Mouse (Mus musculus): ENCODE data around the gene Pdzd2. TPM values are rescaled to one million over a fixed set of nuclear protein-coding genes. Genes with fewer than 3 reads are reported as not detected.

Gene Pdzd2
- polyA plus RNA-seq, 1 experiment from 2014 or later, result 22.1 TPM

DNA sequence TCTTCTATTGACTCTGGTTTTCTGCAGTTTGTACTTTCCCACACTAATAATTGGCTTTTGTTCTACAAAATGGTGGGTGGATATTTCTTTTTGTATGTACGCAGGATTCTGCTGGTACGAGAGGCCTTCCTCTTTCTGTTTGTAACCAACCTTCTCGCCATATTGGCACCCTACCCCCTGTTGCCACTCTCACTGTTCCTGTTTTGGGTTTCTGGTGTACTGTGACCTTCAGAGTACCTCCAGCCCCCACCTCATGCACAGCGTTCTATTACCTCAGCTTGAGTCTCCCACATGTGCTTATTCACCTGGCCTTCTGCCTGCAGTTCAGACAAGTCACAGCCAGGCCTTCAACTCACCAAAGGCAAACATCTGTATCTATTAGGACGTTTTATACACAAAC is 389.9 kb downstream of the Pdzd2 start:
- Histone ChIP-seq H3K36me3 (ENCODE audit: control insufficient read depth, insufficient read depth, low read length) (peaks cover 2% of the 10 kb centered on the region; the same call in 1 of the 2 replicates), H3K9ac (ENCODE audit: low read length) (no peak overlapping the region), H3K9me3 (ENCODE audit: control insufficient read depth, low read length) (no peaks in the 10 kb centered on the region), H3K27me3 (ENCODE audit: control insufficient read depth, insufficient read depth, low read length) (no peaks in the 10 kb centered on the region), H3K4me3 (ENCODE audit: low read depth, low read length) (no peak overlapping the region), H3K4me1 (ENCODE audit: control insufficient read depth, insufficient read depth, low read length) (no peaks in the 10 kb centered on the region), H3K4me2 (ENCODE audit: low read depth, severe bottlenecking) (no peak overlapping the region), H3K27ac (replicated peaks; ENCODE audit: low read depth, low read length) (no peak overlapping the region)
- no peak for DNase-seq (ENCODE audit: low spot score)
- WGBS, result 88% methylated on average over 5 of the region's 5 CpGs
- no peak for ATAC-seq (ENCODE audit: insufficient number of reproducible peaks, low FRiP score, low TSS enrichment, low read depth)

- H3K4me2 ChIP-seq (ENCODE audit: low read depth, severe bottlenecking), result no peak overlapping the region
- no peaks in the 10 kb centered on the region for H3K27me3 ChIP-seq (ENCODE audit: control insufficient read depth, insufficient read depth, low read length)
- H3K4me3 ChIP-seq (ENCODE audit: low read depth, low read length), result no peak overlapping the region
- 85% methylated on average over 3 of the region's 3 CpGs for WGBS
- H3K27ac ChIP-seq (replicated peaks; ENCODE audit: low read depth, low read length), result no peak overlapping the region
- DNase-seq (ENCODE audit: low spot score), result no peak
- H3K36me3 ChIP-seq (ENCODE audit: control insufficient read depth, insufficient read depth, low read length), result peaks cover 2% of the 10 kb centered on the region; the same call in 1 of the 2 replicates
- H3K9ac ChIP-seq (ENCODE audit: low read length), result no peak overlapping the region
- no peak for ATAC-seq (ENCODE audit: insufficient number of reproducible peaks, low FRiP score, low TSS enrichment, low read depth)
- no peaks in the 10 kb centered on the region for H3K4me1 ChIP-seq (ENCODE audit: control insufficient read depth, insufficient read depth, low read length)
- H3K9me3 ChIP-seq (ENCODE audit: control insufficient read depth, low read length), result no peaks in the 10 kb centered on the region
These were observed 390.8 kb downstream of the Pdzd2 start for GRCm38 (mm10) chr15:12348950-12349349.

GRCm38 (mm10) chr15:12346916-12347315 is 392.8 kb downstream of the Pdzd2 start:
- Histone ChIP-seq H3K4me3 (ENCODE audit: low read depth, low read length) (no peak overlapping the region), H3K4me1 (ENCODE audit: control insufficient read depth, insufficient read depth, low read length) (no peaks in the 10 kb centered on the region), H3K36me3 (ENCODE audit: control insufficient read depth, insufficient read depth, low read length) (peaks cover 3% of the 10 kb centered on the region; the same call in 1 of the 2 replicates), H3K9me3 (ENCODE audit: control insufficient read depth, low read length) (no peaks in the 10 kb centered on the region), H3K4me2 (ENCODE audit: low read depth, severe bottlenecking) (no peak overlapping the region), H3K27me3 (ENCODE audit: control insufficient read depth, insufficient read depth, low read length) (no peaks in the 10 kb centered on the region), H3K9ac (ENCODE audit: low read length) (no peak overlapping the region), H3K27ac (replicated peaks; ENCODE audit: low read depth, low read length) (no peak overlapping the region)
- ATAC-seq (ENCODE audit: insufficient number of reproducible peaks, low FRiP score, low TSS enrichment, low read depth), result no peak
- DNase-seq (ENCODE audit: low spot score), result no peak
- WGBS, result 92% methylated on average over 3 of the region's 3 CpGs

GRCm38 (mm10) chr15:12341401-12341758 is 398.3 kb downstream of the Pdzd2 start:
- no peak for ATAC-seq (ENCODE audit: insufficient number of reproducible peaks, low FRiP score, low TSS enrichment, low read depth)
- no peak overlapping the region for H3K4me2 ChIP-seq (ENCODE audit: low read depth, severe bottlenecking)
- no peaks in the 10 kb centered on the region for H3K4me1 ChIP-seq (ENCODE audit: control insufficient read depth, insufficient read depth, low read length)
- H3K36me3 ChIP-seq (ENCODE audit: control insufficient read depth, insufficient read depth, low read length), result peaks cover 3% of the 10 kb centered on the region; the same call in 1 of the 2 replicates
- no peak overlapping the region for H3K9ac ChIP-seq (ENCODE audit: low read length)
- no peak overlapping the region for H3K27ac ChIP-seq (replicated peaks; ENCODE audit: low read depth, low read length)
- H3K4me3 ChIP-seq (ENCODE audit: low read depth, low read length), result no peak overlapping the region
- no peaks in the 10 kb centered on the region for H3K9me3 ChIP-seq (ENCODE audit: control insufficient read depth, low read length)
- H3K27me3 ChIP-seq (ENCODE audit: control insufficient read depth, insufficient read depth, low read length), result no peaks in the 10 kb centered on the region
- 66% methylated on average over 4 of the region's 4 CpGs for WGBS
- no peak for DNase-seq (ENCODE audit: low spot score)

DNA sequence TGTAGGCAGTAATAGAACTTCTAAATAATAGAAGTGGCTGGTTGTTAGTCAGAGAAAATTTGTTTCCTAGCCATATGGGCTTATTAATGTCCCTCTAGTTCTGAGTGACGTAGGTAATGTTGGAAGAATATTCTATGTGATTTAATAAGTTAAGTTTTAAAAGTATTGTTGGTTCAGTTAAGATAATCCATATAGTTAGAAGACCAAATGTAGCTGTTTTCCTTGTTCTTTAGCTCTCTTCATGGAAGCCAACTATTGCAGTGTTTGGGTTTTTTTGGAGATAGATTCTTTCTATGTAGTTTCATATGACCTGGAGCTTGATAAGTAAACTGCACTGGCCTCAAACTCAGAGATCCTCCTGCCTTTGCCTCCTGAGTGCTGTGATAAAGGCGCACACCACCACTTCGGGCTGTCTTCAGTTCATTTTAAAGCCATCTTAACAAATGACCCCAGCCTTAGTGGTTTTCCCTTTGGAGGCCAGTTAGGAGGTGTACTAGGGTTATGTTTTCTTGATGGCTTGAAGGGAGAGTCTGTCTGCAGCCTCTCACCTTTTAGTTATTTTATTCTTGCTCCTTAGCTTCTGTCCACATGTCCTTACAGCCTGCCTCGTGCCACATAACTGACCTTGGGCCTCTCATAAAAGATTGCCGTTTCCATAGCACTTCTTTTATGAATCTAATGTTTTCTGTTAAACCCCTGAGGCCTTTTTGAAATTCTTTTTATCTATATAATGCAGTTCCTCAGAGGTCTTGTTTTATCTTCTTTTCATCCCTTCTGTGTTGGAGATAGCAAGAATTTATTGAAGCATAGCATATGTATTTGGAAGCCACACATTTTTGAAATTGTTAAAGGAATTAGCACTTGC is 399.0 kb downstream of the Pdzd2 start:
- H3K4me1 ChIP-seq (ENCODE audit: control insufficient read depth, insufficient read depth, low read length), result no peaks in the 10 kb centered on the region
- no peak overlapping the region for H3K27ac ChIP-seq (replicated peaks; ENCODE audit: low read depth, low read length)
- WGBS, result 85% methylated on average over 5 of the region's 5 CpGs
- peaks cover 3% of the 10 kb centered on the region; the same call in 1 of the 2 replicates for H3K36me3 ChIP-seq (ENCODE audit: control insufficient read depth, insufficient read depth, low read length)
- no peak overlapping the region for H3K9ac ChIP-seq (ENCODE audit: low read length)
- ATAC-seq (ENCODE audit: insufficient number of reproducible peaks, low FRiP score, low TSS enrichment, low read depth) (no peak), DNase-seq (ENCODE audit: low spot score) (no peak)
- no peaks in the 10 kb centered on the region for H3K27me3 ChIP-seq (ENCODE audit: control insufficient read depth, insufficient read depth, low read length)
- H3K4me3 ChIP-seq (ENCODE audit: low read depth, low read length), result no peak overlapping the region
- no peaks in the 10 kb centered on the region for H3K9me3 ChIP-seq (ENCODE audit: control insufficient read depth, low read length)
- H3K4me2 ChIP-seq (ENCODE audit: low read depth, severe bottlenecking), result no peak overlapping the region

DNA sequence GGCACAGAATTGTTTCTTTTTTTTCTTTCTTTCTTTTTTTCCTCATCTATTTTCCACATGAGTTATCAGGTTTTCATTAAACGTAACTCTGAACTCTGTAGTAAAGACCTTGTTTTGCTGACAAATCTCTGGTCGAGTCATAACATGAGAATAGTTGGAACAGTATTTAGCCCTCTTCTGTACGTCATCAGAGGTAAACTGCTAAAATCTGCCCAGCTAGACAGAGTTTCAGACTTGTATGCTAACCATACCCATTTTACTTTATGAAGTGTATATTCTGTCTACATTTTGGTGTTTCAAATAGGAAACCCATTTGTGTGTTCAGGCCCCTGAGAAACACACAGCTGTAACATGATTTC is 402.0 kb downstream of the Pdzd2 start:
- no peak for ATAC-seq (ENCODE audit: insufficient number of reproducible peaks, low FRiP score, low TSS enrichment, low read depth)
- H3K4me3 ChIP-seq (ENCODE audit: low read depth, low read length), result no peak overlapping the region
- H3K4me1 ChIP-seq (ENCODE audit: control insufficient read depth, insufficient read depth, low read length), result no peaks in the 10 kb centered on the region
- no peaks in the 10 kb centered on the region for H3K27me3 ChIP-seq (ENCODE audit: control insufficient read depth, insufficient read depth, low read length)
- 95% methylated on average over 3 of the region's 3 CpGs for WGBS
- no peaks in the 10 kb centered on the region for H3K9me3 ChIP-seq (ENCODE audit: control insufficient read depth, low read length)
- no peak overlapping the region for H3K4me2 ChIP-seq (ENCODE audit: low read depth, severe bottlenecking)
- no peak overlapping the region for H3K9ac ChIP-seq (ENCODE audit: low read length)
- no peak for DNase-seq (ENCODE audit: low spot score)
- no peak overlapping the region for H3K27ac ChIP-seq (replicated peaks; ENCODE audit: low read depth, low read length)
- no peaks in the 10 kb centered on the region; the same call in 1 of the 2 replicates for H3K36me3 ChIP-seq (ENCODE audit: control insufficient read depth, insufficient read depth, low read length)

- ATAC-seq (ENCODE audit: insufficient number of reproducible peaks, low FRiP score, low TSS enrichment, low read depth), result no peak
- H3K9ac ChIP-seq (ENCODE audit: low read length), result no peak overlapping the region
- H3K4me1 ChIP-seq (ENCODE audit: control insufficient read depth, insufficient read depth, low read length), result no peaks in the 10 kb centered on the region
- DNase-seq (ENCODE audit: low spot score), result no peak
- no peak overlapping the region for H3K4me2 ChIP-seq (ENCODE audit: low read depth, severe bottlenecking)
- H3K27me3 ChIP-seq (ENCODE audit: control insufficient read depth, insufficient read depth, low read length), result no peaks in the 10 kb centered on the region
- H3K36me3 ChIP-seq (ENCODE audit: control insufficient read depth, insufficient read depth, low read length), result no peaks in the 10 kb centered on the region; the same call in 1 of the 2 replicates
- no peak overlapping the region for H3K27ac ChIP-seq (replicated peaks; ENCODE audit: low read depth, low read length)
- H3K9me3 ChIP-seq (ENCODE audit: control insufficient read depth, low read length), result no peaks in the 10 kb centered on the region
- 90% methylated on average over 4 of the region's 4 CpGs for WGBS
- no peak overlapping the region for H3K4me3 ChIP-seq (ENCODE audit: low read depth, low read length)
These were observed 402.5 kb downstream of the Pdzd2 start for GRCm38 (mm10) chr15:12337030-12337778.

DNA sequence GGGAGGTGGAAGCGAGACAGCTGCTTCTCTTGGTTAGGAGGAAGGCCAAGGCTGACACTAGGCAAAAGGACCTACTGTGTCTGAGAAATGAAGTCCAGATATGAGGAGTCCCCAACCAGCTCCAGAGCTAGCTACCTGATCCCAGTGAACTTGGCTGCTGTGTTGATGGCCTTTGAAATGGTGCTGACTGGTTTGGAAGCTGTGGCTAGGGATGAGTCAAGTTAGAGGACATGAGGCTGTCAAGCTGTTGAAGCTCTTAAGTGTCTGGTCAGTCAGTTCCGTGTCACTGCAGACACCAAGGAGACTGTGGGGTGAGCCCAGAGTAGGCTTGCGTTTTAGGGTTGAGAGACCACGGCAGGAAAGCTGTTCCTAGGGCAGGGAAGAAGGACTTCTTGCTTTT is 405.3 kb downstream of the Pdzd2 start:
- ATAC-seq (ENCODE audit: insufficient number of reproducible peaks, low FRiP score, low TSS enrichment, low read depth), result no peak
- no peak for DNase-seq (ENCODE audit: low spot score)
- H3K4me2 ChIP-seq (ENCODE audit: low read depth, severe bottlenecking), result no peak overlapping the region
- no peak overlapping the region for H3K4me3 ChIP-seq (ENCODE audit: low read depth, low read length)
- no peaks in the 10 kb centered on the region; the same call in 1 of the 2 replicates for H3K36me3 ChIP-seq (ENCODE audit: control insufficient read depth, insufficient read depth, low read length)
- no peak overlapping the region for H3K27ac ChIP-seq (replicated peaks; ENCODE audit: low read depth, low read length)
- no peak overlapping the region for H3K9ac ChIP-seq (ENCODE audit: low read length)
- WGBS, result 83% methylated on average over 4 of the region's 4 CpGs
- no peaks in the 10 kb centered on the region for H3K27me3 ChIP-seq (ENCODE audit: control insufficient read depth, insufficient read depth, low read length)
- H3K4me1 ChIP-seq (ENCODE audit: control insufficient read depth, insufficient read depth, low read length), result no peaks in the 10 kb centered on the region
- H3K9me3 ChIP-seq (ENCODE audit: control insufficient read depth, low read length), result no peaks in the 10 kb centered on the region

Measured in limb, embryonic 11.5 days (tissue).